27 mouse cellular contexts compared by ENCODE assay signal in genomic region chr1:87456425-87456824, GRCm38 (mm10). TPM values are rescaled to one million over a fixed set of nuclear protein-coding genes. Genes with fewer than 3 reads are reported as not detected.
A peak's percentile ranks its signal among the peaks of the same experiment; 100 is the strongest.
DNase-seq lines count a peak whose midpoint lies in the region; ATAC-seq and TF ChIP-seq lines count a peak whose summit lies in the region.
"Had no signal": no experiment of that assay in that cellular context is flagged by ENCODE, and none has a peak within 500 bp of the region (broad histone marks: within the 10 kb centered on the region; RNA-seq: fewer than 3 reads in every experiment).

No protein-coding gene starts in this region.

- TF ChIP-seq POLR2A in myocyte (IDR thresholded peaks at IDR 0.05; ENCODE audit: insufficient read length, low read depth), result no peak

- intact Hi-C loops in heart, postnatal 14 days (cut with DNase I), result no loop called here

- no peaks in the 10 kb centered on the region for H3K79me2 ChIP-seq in myocyte (ENCODE audit: control insufficient read depth, insufficient read depth)

- DNase-seq in heart, adult 11 months, result peak; percentile 62
- DNase-seq in heart, postnatal 14 days, result no peak
- DNase-seq in ovary, postnatal 14 days (ENCODE audit: low spot score), result no peak
- no peak for DNase-seq in adipocyte (ENCODE audit: low spot score)
- DNase-seq: adrenal gland, adult 2 months; adrenal gland, adult 8-10 months; adrenal gland, postnatal 10 days; adrenal gland, postnatal 14 days; adrenal gland, postnatal 25 days; adrenal gland, postnatal 36 days; B cell, adult 2 months; cerebellum, adult 11 months; cerebellum, adult 11-12 months; cerebellum, adult 18-20 months; cerebellum, adult 2 months had no signal

- 0 out of 2 replicates have a peak, but pooled peaks have one; percentile 22 for ATAC-seq in erythroblast, adult 5-6 weeks (replicated peaks; ENCODE audit: low FRiP score, poor library complexity, severe bottlenecking)
- ATAC-seq: activated CD4-positive, CD25-positive, alpha-beta regulatory T cell, adult 4 months; CD4-positive, CD25-positive, alpha-beta regulatory T cell, adult 4 months; Patski had no signal

- no peaks in the 10 kb centered on the region for H3K27me3 ChIP-seq in myocyte (ENCODE audit: control insufficient read depth, insufficient read depth, insufficient read length)
- H3K27me3 ChIP-seq: CH12.LX, Patski had no signal

- peaks cover 4% of the 10 kb centered on the region for H3K36me3 ChIP-seq in myocyte (ENCODE audit: control insufficient read depth, insufficient read depth)

- H3ac ChIP-seq in myocyte (ENCODE audit: control insufficient read depth, insufficient read length), result no peak overlapping the region

- no peak overlapping the region for H3K4me2 ChIP-seq in myocyte (ENCODE audit: low read depth)

- no peak overlapping the region for H3K4me3 ChIP-seq in myocyte

TF ChIP-seq in myocyte, 11 proteins besides CTCF, POLR2A, EP300 and RAD21:
- no peak for TF ChIP-seq TCF3 (IDR thresholded peaks at IDR 0.05; ENCODE audit: insufficient read length, low read depth)
- TF ChIP-seq USF1 (IDR thresholded peaks at IDR 0.05; ENCODE audit: low read depth), result no peak
- TF ChIP-seq TCF12 (IDR thresholded peaks at IDR 0.05; ENCODE audit: insufficient read depth, poor library complexity, severe bottlenecking), result no peak
- TF ChIP-seq POLR2AphosphoS2 (IDR thresholded peaks at IDR 0.05; ENCODE audit: insufficient read length, low read depth), result peak; percentile 56
- TF ChIP-seq MAX (IDR thresholded peaks at IDR 0.05; ENCODE audit: low read depth), result no peak
- no peak for TF ChIP-seq MYOD1 (IDR thresholded peaks at IDR 0.05; ENCODE audit: control insufficient read depth in 1 of 3, insufficient read length in 2 of 3, low read depth in 2 of 3)
- TF ChIP-seq E2F4 (IDR thresholded peaks at IDR 0.05; ENCODE audit: insufficient read depth), result no peak

RNA-seq across cellular contexts. Expression of gene Snorc, which starts 13.6 kb away (rescaled TPM):
- not detected for total RNA-seq in heart, postnatal 14 days (2021)
- not detected in 2 replicates for total RNA-seq in erythroblast, adult 5-6 weeks (2015; ENCODE audit: low replicate concordance)
- not detected in 2 replicates for total RNA-seq in erythroblast, adult 5-6 weeks (2017; ENCODE audit: low replicate concordance)
- polyA plus RNA-seq in myocyte (2012; fragmentation: generic; extraction: Trizol), result not detected
- total RNA-seq: adrenal gland, adult 18-20 months; adrenal gland, adult 2 months; adrenal gland, adult 8-10 months; adrenal gland, postnatal 14 days; adrenal gland, postnatal 25 days; adrenal gland, postnatal 36 days; adrenal gland, postnatal 4 days; CH12.LX; ES-E14; G1E; MEL had no signal
- polyA plus RNA-seq: activated CD4-positive, CD25-positive, alpha-beta regulatory T cell, adult 4 months; adrenal gland, adult 2 months; C2C12; CD4-positive, CD25-positive, alpha-beta regulatory T cell, adult 4 months; G1E; Patski had no signal

RNA-seq across cellular contexts. Expression of gene Neu2, which starts 53.3 kb away (rescaled TPM):
- total RNA-seq in heart, postnatal 14 days (2021), result not detected
- not detected in 2 replicates for total RNA-seq in erythroblast, adult 5-6 weeks (2015; ENCODE audit: low replicate concordance)
- not detected in 2 replicates for total RNA-seq in erythroblast, adult 5-6 weeks (2017; ENCODE audit: low replicate concordance)
- polyA plus RNA-seq in myocyte (2012; fragmentation: generic; extraction: Trizol), result 1.6 TPM
- total RNA-seq: adrenal gland, adult 18-20 months; adrenal gland, adult 2 months; adrenal gland, adult 8-10 months; adrenal gland, postnatal 14 days; adrenal gland, postnatal 25 days; adrenal gland, postnatal 36 days; CH12.LX; ES-E14; MEL had no signal
- polyA plus RNA-seq: activated CD4-positive, CD25-positive, alpha-beta regulatory T cell, adult 4 months; adrenal gland, adult 2 months; C2C12; CD4-positive, CD25-positive, alpha-beta regulatory T cell, adult 4 months; G1E had no signal
